Mouse (Mus musculus) E14TG2a.4 (cell line): ENCODE measurements around the gene Olfr806.

Experiments used
- CTCF ChIP-seq: conservative IDR thresholded peaks from 2 replicates; pipeline ENCODE4 v1.5.1; 2014; ENCODE audit warnings: low read length
- NANOG ChIP-seq: IDR thresholded peaks from 2 replicates; pipeline ENCODE4 v1.6.1; 2014; ENCODE audit warnings: borderline replicate concordance, low read length, mixed read lengths
- POU5F1 ChIP-seq: IDR thresholded peaks from 2 replicates; pipeline ENCODE4 v1.6.1; 2014; ENCODE audit warnings: low read length, borderline replicate concordance

DNA sequence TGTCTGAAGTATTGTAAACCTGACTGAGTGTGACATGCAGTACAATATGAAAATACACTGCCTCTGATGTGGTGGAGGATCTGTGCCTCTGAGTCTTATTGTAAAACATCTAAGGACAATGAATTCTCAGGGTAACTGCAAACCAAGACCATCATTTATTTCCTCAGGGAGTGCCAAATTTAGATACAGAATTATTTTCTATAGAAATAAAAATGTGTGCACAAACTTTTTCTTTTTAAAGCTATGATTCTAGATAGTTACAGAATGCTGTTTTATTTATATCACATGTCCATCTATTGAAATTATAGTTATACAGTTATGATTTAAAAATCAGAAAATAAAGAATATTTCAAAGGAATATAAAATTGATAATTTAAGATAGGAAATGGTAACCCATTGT is at the start of gene Olfr806:
- no peak for TF ChIP-seq CTCF
- TF ChIP-seq NANOG: no peak
- TF ChIP-seq POU5F1: no peak
